Mouse (Mus musculus) testis, adult 2 months (tissue): Measurements from ENCODE around the gene Fkbp8. TPM values are rescaled to one million over a fixed set of nuclear protein-coding genes. Genes with fewer than 3 reads are reported as not detected.

Source experiments
- H3K27ac ChIP-seq: fragments of 200-500 bp; 2 replicates; pipeline ENCODE4 v1.5.1; 2012; ENCODE audit warnings: low read depth, low read length; ENCODE audit not compliant: control insufficient read depth, insufficient read depth
- H3K27me3 ChIP-seq: fragments of 200-500 bp; 2 replicates; pipeline ENCODE4 v1.6.1; 2012; ENCODE audit warnings: mild to moderate bottlenecking, low read length, moderate library complexity; ENCODE audit not compliant: control insufficient read depth, insufficient read depth
- H3K36me3 ChIP-seq: fragments of 200-500 bp; 2 replicates; pipeline ENCODE4 v1.6.1; 2012; ENCODE audit warnings: mild to moderate bottlenecking, low read length; ENCODE audit not compliant: control insufficient read depth, insufficient read depth
- H3K4me1 ChIP-seq: fragments of 200-500 bp; 2 replicates; pipeline ENCODE4 v1.6.1; 2012; ENCODE audit warnings: low read length; ENCODE audit not compliant: control insufficient read depth, insufficient read depth
- H3K4me3 ChIP-seq: fragments of 200-500 bp; 2 replicates; pipeline ENCODE4 v1.5.1; 2012; ENCODE audit warnings: low read depth, mild to moderate bottlenecking, low read length, moderate library complexity, mixed read lengths; ENCODE audit not compliant: control insufficient read depth
- CTCF ChIP-seq: fragments of 200-500 bp; IDR thresholded peaks from 2 replicates; pipeline ENCODE4 v1.5.1; 2012; ENCODE audit warnings: low read depth, mild to moderate bottlenecking, inconsistent platforms, low read length, moderate library complexity; ENCODE audit not compliant: control insufficient read depth, insufficient read depth, insufficient replicate concordance
- POLR2A ChIP-seq: fragments of 200-500 bp; IDR thresholded peaks from 2 replicates; pipeline ENCODE4 v1.6.1; 2012; ENCODE audit warnings: low read depth, mild to moderate bottlenecking, inconsistent platforms, low read length, moderate library complexity; ENCODE audit not compliant: control insufficient read depth
- polyA plus RNA-seq: library from polyadenylated mRNA; depleted of rRNA; stranded (reverse); fragments of >200 nt; gene quantifications from 2 replicates; pipeline ENCODE4 v1.2.3, GENCODE M21; 2012

Gene Fkbp8
- polyA plus RNA-seq, 1 experiment: 179 TPM

- peaks cover 10% of the 10 kb centered on the region for H3K4me1 ChIP-seq
- H3K27me3 ChIP-seq: no peaks in the 10 kb centered on the region
- H3K27ac ChIP-seq: peak overlapping the region; percentile 98
- TF ChIP-seq CTCF: no peak
- TF ChIP-seq POLR2A: peak; percentile 22; the same call in 1 of the 2 replicates
- no peaks in the 10 kb centered on the region; the same call in 1 of the 2 replicates for H3K36me3 ChIP-seq
- peak overlapping the region; percentile 90 for H3K4me3 ChIP-seq
Observed at GRCm38 (mm10) chr8:70538024-70538579, 10.6 kb downstream of the Fkbp8 start.

GRCm38 (mm10) chr8:70538633-70539076 lies 11.1 kb downstream of the Fkbp8 start:
- no peaks in the 10 kb centered on the region for H3K27me3 ChIP-seq
- peak overlapping the region; percentile 98 for H3K27ac ChIP-seq
- H3K4me1 ChIP-seq: peaks cover 10% of the 10 kb centered on the region
- TF ChIP-seq POLR2A: peak; percentile 21
- no peak for TF ChIP-seq CTCF
- H3K36me3 ChIP-seq: no peaks in the 10 kb centered on the region; the same call in 1 of the 2 replicates
- peak overlapping the region; percentile 90 for H3K4me3 ChIP-seq

- no peaks in the 10 kb centered on the region; the same call in 1 of the 2 replicates for H3K36me3 ChIP-seq
- H3K27ac ChIP-seq: peak within 1 kb of the TSS; percentile 98
- H3K4me1 ChIP-seq: peaks cover 10% of the 10 kb centered on the region
- 0 out of 2 replicates have a peak, but pooled peaks have one; percentile 2 for TF ChIP-seq CTCF
- TF ChIP-seq POLR2A: peak; percentile 86
- peak within 1 kb of the TSS; percentile 90 for H3K4me3 ChIP-seq
- no peaks in the 10 kb centered on the region for H3K27me3 ChIP-seq
Observed at GRCm38 (mm10) chr8:70539077-70539813, 11.7 kb downstream of the Fkbp8 start, which contains the start of gene Ell. Ell (plus strand) TSS chr8:70539457.

DNA sequence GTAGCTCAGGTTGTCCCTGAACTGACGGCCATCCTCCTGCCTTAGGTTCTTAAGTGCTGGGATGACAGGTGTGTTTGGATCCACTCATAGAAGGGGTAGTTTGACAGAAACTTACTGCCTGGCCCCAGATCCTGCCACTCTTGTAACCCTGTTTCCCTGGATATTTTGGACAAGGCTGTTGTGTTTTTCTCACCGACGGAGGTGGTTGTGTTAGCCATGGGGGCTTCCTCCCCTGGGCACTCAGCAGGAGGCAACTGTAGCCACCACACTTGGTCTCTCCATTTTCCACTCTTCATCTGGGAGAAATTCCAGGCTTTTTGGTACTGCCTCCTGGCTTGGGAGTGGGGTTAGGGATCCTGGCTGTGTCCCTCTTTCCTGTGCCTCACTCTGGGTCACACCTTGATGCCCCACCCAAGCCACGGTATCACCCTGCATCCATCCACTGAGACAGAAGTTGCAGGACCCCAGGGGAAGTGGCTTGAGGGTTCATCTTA lies 12.5 kb downstream of the Fkbp8 start:
- Histone ChIP-seq H3K4me3 (peak overlapping the region; percentile 90), H3K4me1 (peaks cover 10% of the 10 kb centered on the region), H3K27me3 (no peaks in the 10 kb centered on the region), H3K27ac (peak overlapping the region; percentile 91), H3K36me3 (no peaks in the 10 kb centered on the region)
- no peak for TF ChIP-seq POLR2A
- TF ChIP-seq CTCF: no peak

GRCm38 (mm10) chr8:70540507-70541071 lies 13.1 kb downstream of the Fkbp8 start:
- no peaks in the 10 kb centered on the region for H3K27me3 ChIP-seq
- H3K4me3 ChIP-seq: peak overlapping the region; percentile 90
- TF ChIP-seq POLR2A (no peak), CTCF (no peak)
- no peaks in the 10 kb centered on the region for H3K36me3 ChIP-seq
- H3K27ac ChIP-seq: peak overlapping the region; percentile 91
- H3K4me1 ChIP-seq: peaks cover 10% of the 10 kb centered on the region

DNA sequence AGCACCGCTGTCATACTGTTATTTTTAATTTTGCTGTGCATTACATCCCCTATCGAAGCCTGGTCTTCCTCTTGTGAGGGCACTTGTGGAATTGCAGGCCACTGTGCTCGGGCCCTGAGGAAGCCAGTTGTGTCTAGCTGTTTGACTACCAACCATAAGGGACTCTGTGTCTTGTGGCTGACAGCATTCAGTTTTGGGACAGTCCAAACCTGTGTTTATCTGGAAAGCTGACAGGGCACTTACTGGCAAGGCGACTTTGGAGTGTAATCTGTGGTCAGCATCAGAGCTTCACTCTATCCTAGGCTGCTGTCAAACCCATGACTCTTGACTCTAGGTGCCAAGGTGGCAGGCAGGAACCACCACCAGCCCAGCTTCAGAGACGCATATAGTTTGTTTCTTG lies 13.6 kb downstream of the Fkbp8 start:
- no peaks in the 10 kb centered on the region for H3K27me3 ChIP-seq
- H3K27ac ChIP-seq: no peak overlapping the region
- no peak for TF ChIP-seq CTCF
- TF ChIP-seq POLR2A: no peak
- H3K4me3 ChIP-seq: peak overlapping the region; percentile 90
- peaks cover 10% of the 10 kb centered on the region for H3K4me1 ChIP-seq
- no peaks in the 10 kb centered on the region for H3K36me3 ChIP-seq

GRCm38 (mm10) chr8:70544200-70544687 lies 16.7 kb downstream of the Fkbp8 start:
- Histone ChIP-seq H3K4me1 (peaks cover 8% of the 10 kb centered on the region), H3K36me3 (no peaks in the 10 kb centered on the region), H3K27me3 (no peaks in the 10 kb centered on the region), H3K4me3 (no peak overlapping the region), H3K27ac (peak overlapping the region; percentile 30)
- no peak for TF ChIP-seq POLR2A
- TF ChIP-seq CTCF: peak; percentile 22; the same call in 1 of the 2 replicates
